Mouse (Mus musculus) heart, embryonic 11.5 days (tissue): ENCODE data around the gene Il6ra. TPM values are rescaled to one million over a fixed set of nuclear protein-coding genes. Genes with fewer than 3 reads are reported as not detected.

ENCODE experiments used
- ATAC-seq: fragments of 200-750 bp; cut with Nextera tagmentation; replicated peaks from 2 replicates; pipeline ENCODE4 v1.8.0; 2017; ENCODE audit warnings: moderate library complexity; ENCODE audit not compliant: insufficient number of reproducible peaks, low FRiP score, low TSS enrichment
- H3K27ac ChIP-seq: fragments of 300-500 bp; sonication (generic); 2 replicates; pipeline ENCODE4 v1.5.1; 2014; ENCODE audit warnings: mild to moderate bottlenecking, low read depth, low read length
- H3K27me3 ChIP-seq: fragments of 300-500 bp; sonication (generic); 2 replicates; pipeline ENCODE4 v1.6.1; 2014; ENCODE audit warnings: mild to moderate bottlenecking, low read length, mixed read lengths; ENCODE audit not compliant: control insufficient read depth, insufficient read depth
- H3K36me3 ChIP-seq: fragments of 300-500 bp; sonication (generic); 2 replicates; pipeline ENCODE4 v1.6.1; 2014; ENCODE audit warnings: mild to moderate bottlenecking, low read length, moderate library complexity, mixed read lengths; ENCODE audit not compliant: control insufficient read depth, insufficient read depth
- H3K4me1 ChIP-seq: fragments of 300-500 bp; sonication (generic); 2 replicates; pipeline ENCODE4 v1.6.1; 2014; ENCODE audit warnings: low read length; ENCODE audit not compliant: control insufficient read depth, insufficient read depth
- H3K4me2 ChIP-seq: fragments of 300-500 bp; sonication (generic); 2 replicates; pipeline ENCODE4 v1.6.1; 2014; ENCODE audit warnings: mild to moderate bottlenecking, moderate library complexity
- H3K4me3 ChIP-seq: fragments of 300-500 bp; sonication (generic); 2 replicates; pipeline ENCODE4 v1.5.1; 2014; ENCODE audit warnings: low read depth, low read length
- H3K9ac ChIP-seq: fragments of 300-500 bp; sonication (generic); 2 replicates; pipeline ENCODE4 v1.6.1; 2014; ENCODE audit warnings: mild to moderate bottlenecking, low read depth, low read length, moderate library complexity
- H3K9me3 ChIP-seq: fragments of 300-500 bp; sonication (generic); replicated peaks from 2 replicates; pipeline ENCODE4 v1.6.1; 2016; ENCODE audit warnings: low read length; ENCODE audit not compliant: control insufficient read depth
- WGBS: fragments of 180-500 bp; shearing (Covaris S2); extraction: QIAGEN DNeasy Blood & Tissue Kit; methylation state at CpG from one replicate; pipeline ENCODE4 v1.1.7; 2014; ENCODE audit not compliant: insufficient replicate concordance; 5-methylcytosine and 5-hydroxymethylcytosine counted together
- polyA plus RNA-seq: library from polyadenylated mRNA; unstranded; fragments of >200 nt; fragmentation: Nextera tagmentation; extraction: Ambion mirVana; gene quantifications from 2 replicates; pipeline ENCODE4 v1.2.1, GENCODE M21; 2014

Gene Il6ra
- polyA plus RNA-seq, 1 experiment from 2014 or later: 0.23 TPM

DNA sequence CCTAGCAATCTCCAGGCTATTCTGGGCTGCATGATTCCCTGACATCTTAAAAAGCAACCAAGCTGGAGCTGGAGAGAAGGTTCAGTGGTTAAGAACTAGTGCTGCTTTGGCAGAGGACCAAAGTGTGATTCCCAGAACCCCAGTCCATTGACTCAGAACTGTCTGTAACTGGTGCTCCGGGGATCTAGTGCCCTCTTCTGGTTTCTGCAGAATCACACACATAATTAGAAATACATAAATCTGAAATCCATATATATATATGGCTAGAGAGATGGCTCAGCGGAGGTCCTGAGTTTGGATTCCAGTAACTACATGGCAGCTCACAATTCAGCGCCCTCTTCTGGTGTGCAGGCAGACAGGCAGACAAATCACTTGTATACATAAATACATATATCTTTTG lies 65.9 kb downstream of the Il6ra start:
- Histone ChIP-seq H3K9me3 (no peaks in the 10 kb centered on the region), H3K4me2 (no peak overlapping the region), H3K4me1 (no peaks in the 10 kb centered on the region), H3K27ac (peak overlapping the region; percentile 54), H3K27me3 (no peaks in the 10 kb centered on the region), H3K9ac (no peak overlapping the region), H3K36me3 (no peaks in the 10 kb centered on the region), H3K4me3 (no peak overlapping the region)
- no peak for ATAC-seq
- WGBS: 80% methylated on average over 3 of the region's 3 CpGs

DNA sequence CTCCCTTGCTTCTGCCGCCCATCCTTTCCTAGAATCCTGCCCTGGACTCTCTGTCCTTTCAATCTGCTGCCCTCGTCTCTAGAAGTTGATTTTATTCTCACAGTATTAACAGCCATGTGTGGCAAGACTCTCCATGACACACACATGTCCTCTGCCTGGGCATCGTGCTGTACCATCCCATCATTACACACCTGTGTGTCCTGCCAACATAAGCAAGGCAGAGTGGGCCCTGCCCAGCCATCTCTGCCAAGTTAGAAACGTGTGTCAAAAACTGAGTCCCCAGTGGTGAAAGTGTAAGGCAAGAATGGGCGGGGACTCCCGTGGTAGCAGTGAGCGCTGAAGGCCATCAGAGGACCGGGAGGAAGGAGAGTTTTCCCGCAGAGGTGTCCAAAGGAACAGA lies 67.2 kb downstream of the Il6ra start:
- H3K4me1 ChIP-seq: no peaks in the 10 kb centered on the region
- H3K9ac ChIP-seq: no peak overlapping the region
- no peaks in the 10 kb centered on the region for H3K27me3 ChIP-seq
- 0 out of 2 replicates have a peak, but pooled peaks cover 2% of the 10 kb centered on the region for H3K36me3 ChIP-seq
- no peaks in the 10 kb centered on the region for H3K9me3 ChIP-seq
- 77% methylated on average over 9 of the region's 9 CpGs for WGBS
- H3K4me2 ChIP-seq: no peak overlapping the region
- no peak overlapping the region for H3K27ac ChIP-seq
- ATAC-seq: no peak
- no peak overlapping the region for H3K4me3 ChIP-seq

DNA sequence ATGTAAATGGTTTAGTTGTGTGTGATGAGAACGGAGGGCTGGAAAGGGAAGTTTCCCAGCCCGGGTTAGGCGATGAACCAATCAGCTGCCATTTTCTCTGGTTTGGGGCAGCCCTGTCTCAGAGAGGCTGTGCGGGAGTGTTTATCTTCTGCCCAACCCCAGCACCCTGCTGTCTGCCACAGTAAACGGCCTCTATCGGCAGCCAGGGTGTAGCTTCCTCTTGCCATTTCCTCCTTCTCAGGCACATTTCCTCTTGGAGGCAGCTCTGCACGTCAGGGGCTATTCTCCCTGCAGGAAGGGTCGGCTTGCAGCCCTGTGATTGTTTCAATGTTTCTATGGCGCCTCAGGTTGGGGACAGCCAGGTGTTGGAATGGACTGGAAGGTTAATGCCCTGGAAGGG lies 69.8 kb downstream of the Il6ra start:
- Histone ChIP-seq H3K4me2 (no peak overlapping the region), H3K27me3 (no peaks in the 10 kb centered on the region), H3K9me3 (no peaks in the 10 kb centered on the region), H3K27ac (no peak overlapping the region), H3K36me3 (0 out of 2 replicates have a peak, but pooled peaks cover 2% of the 10 kb centered on the region), H3K4me1 (no peaks in the 10 kb centered on the region), H3K9ac (no peak overlapping the region), H3K4me3 (no peak overlapping the region)
- ATAC-seq: peak; percentile 22; the same call in 1 of the 2 replicates
- WGBS: 45% methylated on average over 9 of the region's 9 CpGs

DNA sequence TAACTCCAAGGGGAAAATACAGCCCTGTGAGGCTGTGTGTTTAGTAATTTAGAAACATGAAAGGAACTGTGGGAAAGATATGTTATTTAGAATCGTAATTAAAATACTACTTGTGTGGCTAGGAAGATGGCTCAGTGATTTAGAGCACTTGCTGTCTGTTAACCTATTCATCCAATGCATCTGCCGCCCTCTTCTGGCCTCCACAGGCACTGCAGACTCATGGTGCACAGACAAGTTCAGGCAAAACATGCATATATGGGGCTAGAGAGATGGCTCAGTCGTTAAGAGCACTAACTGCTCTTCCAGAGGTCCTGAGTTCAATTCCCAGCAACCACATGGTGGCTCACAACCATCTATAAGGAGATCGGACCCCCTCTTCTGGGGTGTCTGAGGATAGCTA lies 70.7 kb downstream of the Il6ra start:
- Histone ChIP-seq H3K9me3 (no peaks in the 10 kb centered on the region), H3K4me2 (no peak overlapping the region), H3K4me3 (no peak overlapping the region), H3K27me3 (no peaks in the 10 kb centered on the region), H3K36me3 (0 out of 2 replicates have a peak, but pooled peaks cover 2% of the 10 kb centered on the region), H3K9ac (no peak overlapping the region), H3K27ac (no peak overlapping the region), H3K4me1 (no peaks in the 10 kb centered on the region)
- 60% methylated on average over 4 of the region's 4 CpGs for WGBS
- no peak for ATAC-seq

DNA sequence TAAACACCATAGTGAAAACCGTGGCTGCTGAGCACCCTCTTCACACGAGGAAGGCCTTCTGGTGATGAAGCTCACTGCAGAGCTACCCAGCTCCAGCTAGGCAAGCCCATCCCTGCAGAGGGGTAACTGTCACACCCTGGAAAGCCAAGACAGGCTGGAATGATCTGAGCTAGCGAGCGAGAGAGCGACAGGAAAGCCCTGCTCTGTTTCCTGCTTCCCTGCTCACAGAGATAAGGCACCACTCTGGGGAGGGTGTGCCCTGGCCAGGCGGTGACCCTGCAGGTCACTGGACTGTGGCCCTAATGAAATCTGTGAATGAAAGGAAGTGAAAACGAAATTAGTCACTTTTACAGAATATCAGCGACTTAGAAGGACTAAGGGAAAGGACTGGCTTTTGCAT lies 77.6 kb downstream of the Il6ra start:
- peaks cover 32% of the 10 kb centered on the region for H3K27me3 ChIP-seq
- H3K4me2 ChIP-seq: no peak overlapping the region
- peak overlapping the region; percentile 25; the same call in 1 of the 2 replicates for H3K27ac ChIP-seq
- H3K9ac ChIP-seq: no peak overlapping the region
- H3K4me1 ChIP-seq: no peaks in the 10 kb centered on the region
- peak; percentile 76 for ATAC-seq
- H3K36me3 ChIP-seq: no peaks in the 10 kb centered on the region
- WGBS: 21% methylated on average over 8 of the region's 8 CpGs
- no peaks in the 10 kb centered on the region for H3K9me3 ChIP-seq
- H3K4me3 ChIP-seq: no peak overlapping the region

DNA sequence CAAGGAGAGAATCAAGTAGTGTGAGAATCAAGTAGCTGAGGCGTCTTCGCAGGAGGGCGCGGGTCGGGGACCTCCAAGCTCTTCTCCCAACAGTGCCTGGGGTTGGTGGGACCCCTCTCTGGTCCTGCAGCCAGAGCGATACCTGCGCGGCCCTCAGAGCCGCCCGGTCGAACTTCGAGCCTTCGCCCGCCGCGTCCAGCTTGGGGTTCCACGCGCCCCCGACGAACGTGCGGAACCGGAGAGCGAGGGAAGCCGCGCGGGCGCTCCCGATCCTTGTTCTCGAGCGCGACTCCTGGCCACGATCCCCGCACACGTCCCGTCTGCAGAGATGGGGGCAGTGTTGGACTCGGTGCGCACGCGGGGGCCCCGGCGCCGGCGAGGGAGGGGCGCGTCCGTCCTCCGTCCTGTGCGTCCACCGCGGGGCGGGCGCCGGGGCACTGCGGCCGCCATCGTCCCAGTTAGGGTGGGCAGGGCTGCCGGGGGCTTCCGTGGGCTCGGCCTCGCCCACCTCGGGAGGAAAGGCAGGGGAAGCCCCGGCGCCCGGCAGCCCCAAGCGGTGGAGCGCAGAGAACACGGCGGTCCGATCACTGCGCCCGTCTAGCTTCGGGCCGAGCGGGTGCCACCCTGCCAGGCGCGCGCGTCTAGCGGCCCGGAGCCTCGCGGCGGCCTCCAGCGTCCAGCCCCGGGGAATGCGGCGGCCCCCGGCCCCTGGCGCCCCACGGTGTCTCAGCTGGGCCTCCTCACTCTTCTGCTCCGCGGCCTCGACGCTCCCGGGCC lies 82.0 kb downstream of the Il6ra start, which contains the start of gene She:
TSS of gene She (plus strand) at position 556 of the 777 bp plus-strand sequence.
- Histone ChIP-seq H3K9ac (peak within 1 kb of the TSS; percentile 75), H3K27me3 (peaks cover 45% of the 10 kb centered on the region), H3K4me1 (no peaks in the 10 kb centered on the region), H3K36me3 (no peaks in the 10 kb centered on the region), H3K27ac (peak within 1 kb of the TSS; percentile 75), H3K4me3 (peak within 1 kb of the TSS; percentile 65), H3K9me3 (no peaks in the 10 kb centered on the region), H3K4me2 (peak within 1 kb of the TSS; percentile 80)
- WGBS: 2% methylated on average over 78 of the region's 96 CpGs
- peak; percentile 47; the same call in 1 of the 2 replicates for ATAC-seq

DNA sequence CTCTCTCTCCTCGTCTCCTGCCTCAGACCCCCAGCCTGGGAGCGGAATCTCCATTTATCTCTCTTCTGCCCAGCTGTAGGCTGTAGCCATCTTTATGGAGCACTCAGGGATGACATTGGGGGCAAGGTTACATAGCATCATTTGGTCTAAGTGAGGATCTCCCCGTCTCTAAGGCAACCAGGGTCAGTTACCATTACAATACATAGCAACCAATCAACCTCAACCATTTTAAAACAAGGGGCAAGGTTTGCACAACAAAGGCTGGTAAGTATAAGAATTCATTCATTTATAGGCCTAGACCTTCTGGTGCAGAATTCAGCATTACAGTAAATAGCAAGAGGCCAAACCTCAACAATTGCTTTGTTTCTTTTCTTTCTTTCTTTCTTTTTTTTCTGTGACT lies 86.7 kb downstream of the Il6ra start:
- 64% methylated on average over 3 of the region's 3 CpGs for WGBS
- no peak for ATAC-seq

DNA sequence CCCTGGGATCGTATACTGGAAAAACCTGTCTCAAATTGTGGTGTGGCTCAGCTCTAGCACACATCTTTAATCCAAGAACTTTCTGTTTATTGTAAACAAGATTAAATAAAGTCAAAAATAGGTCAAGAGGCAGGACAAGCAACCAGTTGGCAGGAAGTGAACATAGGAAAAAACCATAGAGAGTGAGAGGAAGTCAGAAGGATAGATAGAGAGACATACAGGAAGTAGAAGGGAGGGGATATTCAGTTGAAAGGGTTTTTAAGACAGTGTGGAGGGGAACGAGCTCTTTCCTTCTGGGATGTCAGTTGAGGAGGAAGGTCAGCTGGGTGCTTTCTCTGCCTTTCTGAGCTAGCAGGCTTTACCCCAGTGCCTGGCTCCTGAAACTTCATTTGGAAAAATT lies 89.4 kb downstream of the Il6ra start:
- no peak overlapping the region for H3K4me2 ChIP-seq

More for the DNA sequence above, 86.7 kb downstream of the Il6ra start:
- Histone ChIP-seq H3K27ac (no peak overlapping the region), H3K9me3 (no peaks in the 10 kb centered on the region), H3K4me2 (no peak overlapping the region), H3K27me3 (peaks cover 22% of the 10 kb centered on the region), H3K9ac (no peak overlapping the region), H3K4me1 (no peaks in the 10 kb centered on the region), H3K36me3 (no peaks in the 10 kb centered on the region), H3K4me3 (no peak overlapping the region)

More for the DNA sequence above, 89.4 kb downstream of the Il6ra start:
- no peak overlapping the region for H3K27ac ChIP-seq
- H3K4me1 ChIP-seq: no peaks in the 10 kb centered on the region
- 56% methylated on average over 2 of the region's 2 CpGs for WGBS
- H3K27me3 ChIP-seq: no peaks in the 10 kb centered on the region
- H3K36me3 ChIP-seq: no peaks in the 10 kb centered on the region
- no peaks in the 10 kb centered on the region for H3K9me3 ChIP-seq
- H3K4me3 ChIP-seq: no peak overlapping the region
- H3K9ac ChIP-seq: no peak overlapping the region
- no peak for ATAC-seq
